Mouse (Mus musculus) left cerebral cortex, postnatal 10 days (tissue): ENCODE data around the gene Wdr5b. TPM values are rescaled to one million over a fixed set of nuclear protein-coding genes. Genes with fewer than 3 reads are reported as not detected.
"Not testable (repeated sequence)": the region's sequence is repeated elsewhere in the genome, so short reads cannot be mapped to it uniquely, and the experiment has no call there.

Experiments
- DNase-seq, 2 experiments: peaks; one replicate each; pipeline ENCODE4 v3.0.0; 2021 to 2022; ENCODE audit warnings: low spot score in 2 of 2, mixed read lengths in 1 of 2; ENCODE audit errors: extremely low spot score in 1 of 2
- intact Hi-C: fragments of 180-260 bp; cut with DNase I; formaldehyde crosslinking; loops from one replicate; pipeline ENCODE4 v1.15.1; 2025
- total RNA-seq, 2 experiments: library from RNA; stranded (reverse); gene quantifications; 2 replicates each; pipeline ENCODE4 v1.2.3; 2021

Gene Wdr5b
- total RNA-seq: 1 to 10 TPM; 4.7 to 5.7 TPM

- DNase-seq: peak; percentile 94 to 95
- intact Hi-C loops: no loop called here
Observed at GRCm38 (mm10) chr16:36040640-36041624, at the start of gene Wdr5b. Gene Wdr5b, plus strand, starts transcription at chr16:36041190.

- no peak for DNase-seq
- intact Hi-C loops: no loop called here
Observed at GRCm38 (mm10) chr16:35992391-35992790, 48.6 kb upstream of the Wdr5b start.

- DNase-seq: no peak
- intact Hi-C loops: no loop called here
Observed at GRCm38 (mm10) chr16:35993316-35993715, 47.7 kb upstream of the Wdr5b start.

GRCm38 (mm10) chr16:35998852-35999251 is 42.1 kb upstream of the Wdr5b start:
- DNase-seq, intact Hi-C loops: not testable (repeated sequence)

GRCm38 (mm10) chr16:36008396-36008795 is 32.6 kb upstream of the Wdr5b start:
- no peak for DNase-seq
- intact Hi-C loops: no loop called here

GRCm38 (mm10) chr16:36016335-36016734 is 24.7 kb upstream of the Wdr5b start:
- DNase-seq: no peak
- intact Hi-C loops: no loop called here

GRCm38 (mm10) chr16:36028120-36028519 is 12.9 kb upstream of the Wdr5b start:
- intact Hi-C loops: loop anchor here (5.0 kb wide), 1 partner anchor 814 kb away; no protein-coding TSS in a partner anchor
- not testable (repeated sequence) for DNase-seq

GRCm38 (mm10) chr16:36041625-36042020 is 633 bp downstream of the Wdr5b start:
- intact Hi-C loops: no loop called here
- no peak for DNase-seq

- DNase-seq: no peak
- intact Hi-C loops: no loop called here
Observed at GRCm38 (mm10) chr16:36043073-36043472, 2.1 kb downstream of the Wdr5b start.

GRCm38 (mm10) chr16:36043964-36044363 is 3.0 kb downstream of the Wdr5b start:
- intact Hi-C loops: no loop called here
- no peak for DNase-seq

GRCm38 (mm10) chr16:36047538-36047937 is 6.5 kb downstream of the Wdr5b start:
- no peak for DNase-seq
- intact Hi-C loops: no loop called here

GRCm38 (mm10) chr16:36051491-36051890 is 10.5 kb downstream of the Wdr5b start:
- intact Hi-C loops: no loop called here
- DNase-seq: no peak

- DNase-seq: no peak
Observed at GRCm38 (mm10) chr16:36053524-36054275, 12.7 kb downstream of the Wdr5b start.

GRCm38 (mm10) chr16:36054920-36055319 is 13.9 kb downstream of the Wdr5b start:
- no peak for DNase-seq
- intact Hi-C loops: no loop called here

More at GRCm38 (mm10) chr16:36053524-36054275, 12.7 kb downstream of the Wdr5b start:
- intact Hi-C loops: no loop called here

GRCm38 (mm10) chr16:36056416-36056815 is 15.4 kb downstream of the Wdr5b start:
- intact Hi-C loops: no loop called here
- no peak for DNase-seq

- intact Hi-C loops: no loop called here
- DNase-seq: no peak
Observed at GRCm38 (mm10) chr16:36057933-36058475, 17.0 kb downstream of the Wdr5b start.

GRCm38 (mm10) chr16:36062534-36062933 is 21.5 kb downstream of the Wdr5b start:
- intact Hi-C loops: not testable (repeated sequence)

GRCm38 (mm10) chr16:36063315-36063714 is 22.3 kb downstream of the Wdr5b start:
- DNase-seq: peak in 1 of 2 experiments; percentile 25

More at GRCm38 (mm10) chr16:36062534-36062933, 21.5 kb downstream of the Wdr5b start:
- DNase-seq: not testable (repeated sequence)

GRCm38 (mm10) chr16:36064904-36065303 is 23.9 kb downstream of the Wdr5b start:
- DNase-seq: no peak
- intact Hi-C loops: no loop called here

More at GRCm38 (mm10) chr16:36063315-36063714, 22.3 kb downstream of the Wdr5b start:
- intact Hi-C loops: no loop called here
